Mouse (Mus musculus) G1E (cell line): ENCODE results near the gene Eef1akmt2. TPM values are rescaled to one million over a fixed set of nuclear protein-coding genes. Genes with fewer than 3 reads are reported as not detected.

Experiments
- ATAC-seq: 2 replicates; pipeline ENCODE4 v1.8.0; 2016; ENCODE audit warnings: mild to moderate bottlenecking; ENCODE audit not compliant: insufficient number of reproducible peaks, poor library complexity, low FRiP score, severe bottlenecking; ENCODE audit errors: extremely low read depth
- DNase-seq: peaks from one replicate; pipeline ENCODE4 v3.0.0; 2012; ENCODE audit warnings: low spot score
- H3K27me3 ChIP-seq: 2 replicates; pipeline ENCODE4 v1.6.1; 2012; ENCODE audit warnings: mild to moderate bottlenecking, low read length, inconsistent platforms; ENCODE audit not compliant: insufficient read depth
- H3K36me3 ChIP-seq: replicated peaks from 2 replicates; pipeline ENCODE3; 2012; ENCODE audit warnings: mild to moderate bottlenecking, inconsistent platforms
- H3K4me1 ChIP-seq: 2 replicates; pipeline ENCODE4 v1.6.1; 2012; ENCODE audit warnings: low read depth, low read length, inconsistent platforms, mixed read lengths; ENCODE audit not compliant: insufficient read depth
- H3K4me3 ChIP-seq: 2 replicates; pipeline ENCODE4 v1.5.1; 2012; ENCODE audit warnings: low read depth, mild to moderate bottlenecking, inconsistent platforms, low read length, moderate library complexity, mixed read lengths
- H3K9me3 ChIP-seq: replicated peaks from 2 replicates; pipeline ENCODE4 v1.6.1; 2012; ENCODE audit warnings: inconsistent platforms
- CTCF ChIP-seq: IDR thresholded peaks from 2 replicates; pipeline ENCODE4 v1.5.1; 2012; ENCODE audit warnings: low read depth, low read length, inconsistent platforms, mixed read lengths
- GATA1 ChIP-seq: IDR thresholded peaks from 2 replicates; pipeline ENCODE4 v1.6.1; 2012; ENCODE audit warnings: borderline replicate concordance, low read length, inconsistent platforms, mixed read lengths
- GATA2 ChIP-seq: IDR thresholded peaks from 2 replicates; pipeline ENCODE4 v1.6.1; 2012; ENCODE audit warnings: low read depth, low read length, inconsistent platforms, borderline replicate concordance
- POLR2AphosphoS5 ChIP-seq: IDR thresholded peaks from 2 replicates; pipeline ENCODE4 v1.6.1; 2012; ENCODE audit warnings: low read depth, low read length, inconsistent platforms; ENCODE audit not compliant: insufficient replicate concordance
- TAL1 ChIP-seq: conservative IDR thresholded peaks from 2 replicates; pipeline ENCODE4 v1.6.1; 2012; ENCODE audit warnings: low read depth, low read length, inconsistent platforms, mixed read lengths
- polyA plus RNA-seq: library from polyadenylated mRNA; stranded (reverse); fragments of >175 nt; gene quantifications from 2 replicates; pipeline ENCODE4 v1.2.3, GENCODE M21; 2012
- total RNA-seq, 2 experiments: library from RNA; stranded (forward) in 1 of 2; stranded (reverse) in 1 of 2; fragments of 200-1000 nt in 1 of 2; fragments of >200 nt in 1 of 2; fragmentation: Nextera tagmentation in 1 of 2; gene quantifications; 2 replicates each; pipeline ENCODE4 v1.2.3; 2014 to 2017

Eef1akmt2 gene
- total and polyA plus RNA-seq, 3 experiments, result 16.5 to 74.1 (median 28.4) TPM

DNA sequence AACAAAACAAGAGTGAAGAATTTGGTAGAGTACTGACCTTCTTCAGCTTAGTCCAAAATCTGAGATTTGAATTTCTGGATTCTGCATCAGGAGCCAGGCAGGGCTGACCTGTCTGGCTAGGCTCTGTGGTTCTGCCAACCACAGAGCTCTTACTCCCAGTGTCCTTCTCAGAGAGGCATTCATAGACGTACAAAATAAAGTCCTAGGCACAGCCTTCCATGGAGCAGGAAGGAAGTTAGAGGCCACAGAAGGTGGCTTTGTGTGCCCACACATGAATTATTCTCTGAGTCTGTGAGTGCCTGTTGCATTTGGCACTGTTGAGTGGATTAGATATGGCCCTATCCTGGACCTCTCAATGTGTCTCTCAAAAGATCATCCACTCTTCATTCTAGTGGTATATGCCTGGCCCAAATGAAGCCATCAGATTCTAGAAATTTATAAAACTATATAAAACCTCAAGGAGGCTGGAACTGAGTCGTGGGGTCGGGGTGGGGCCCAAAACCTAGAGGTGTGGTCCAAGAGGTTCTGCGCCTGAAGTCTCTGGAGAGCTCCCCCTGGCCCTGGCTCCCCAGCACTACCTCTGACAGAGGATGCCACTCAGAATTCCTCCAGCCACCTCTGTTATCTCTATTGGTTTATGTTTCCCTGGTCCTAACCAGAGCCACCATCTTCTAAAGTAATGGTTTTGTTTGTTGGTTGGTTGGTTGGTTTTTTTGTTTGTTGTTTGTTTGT is 36.2 kb upstream of the Eef1akmt2 start:
- no peak for TF ChIP-seq TAL1
- TF ChIP-seq CTCF, result no peak
- no peak for TF ChIP-seq GATA1
- peaks cover 10% of the 10 kb centered on the region for H3K27me3 ChIP-seq
- H3K4me3 ChIP-seq, result no peak overlapping the region
- H3K36me3 ChIP-seq, result peaks cover 23% of the 10 kb centered on the region
- H3K9me3 ChIP-seq, result no peaks in the 10 kb centered on the region
- no peak for ATAC-seq
- DNase-seq, result no peak
- H3K4me1 ChIP-seq, result peaks cover 5% of the 10 kb centered on the region; the same call in 1 of the 2 replicates

DNA sequence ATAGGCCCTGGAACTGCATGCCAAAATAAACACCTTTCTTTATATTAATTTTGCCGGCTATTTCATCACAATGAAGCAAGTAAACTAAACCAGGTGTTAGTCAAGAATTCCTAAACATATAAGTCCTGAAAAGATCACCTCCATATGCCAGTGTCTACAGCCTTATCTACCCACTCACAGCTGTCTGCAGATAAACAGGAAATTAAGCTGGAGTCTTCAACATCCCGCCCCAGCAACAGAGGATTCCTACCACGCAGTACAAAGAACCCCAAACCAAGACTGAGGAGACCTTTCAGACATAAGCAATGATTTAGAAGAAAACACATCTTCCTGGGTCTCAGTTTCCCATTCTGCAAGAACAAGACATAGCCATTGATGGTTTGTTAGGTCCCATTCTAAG is 35.6 kb upstream of the Eef1akmt2 start:
- Histone ChIP-seq H3K9me3 (no peaks in the 10 kb centered on the region), H3K27me3 (peaks cover 10% of the 10 kb centered on the region), H3K36me3 (peaks cover 30% of the 10 kb centered on the region), H3K4me3 (no peak overlapping the region), H3K4me1 (peaks cover 5% of the 10 kb centered on the region; the same call in 1 of the 2 replicates)
- TF ChIP-seq TAL1, result no peak
- TF ChIP-seq POLR2AphosphoS5, result no peak
- TF ChIP-seq GATA1, result no peak
- no peak for TF ChIP-seq GATA2
- TF ChIP-seq CTCF, result no peak
- no peak for DNase-seq
- peak; percentile 28; the same call in 1 of the 2 replicates for ATAC-seq

DNA sequence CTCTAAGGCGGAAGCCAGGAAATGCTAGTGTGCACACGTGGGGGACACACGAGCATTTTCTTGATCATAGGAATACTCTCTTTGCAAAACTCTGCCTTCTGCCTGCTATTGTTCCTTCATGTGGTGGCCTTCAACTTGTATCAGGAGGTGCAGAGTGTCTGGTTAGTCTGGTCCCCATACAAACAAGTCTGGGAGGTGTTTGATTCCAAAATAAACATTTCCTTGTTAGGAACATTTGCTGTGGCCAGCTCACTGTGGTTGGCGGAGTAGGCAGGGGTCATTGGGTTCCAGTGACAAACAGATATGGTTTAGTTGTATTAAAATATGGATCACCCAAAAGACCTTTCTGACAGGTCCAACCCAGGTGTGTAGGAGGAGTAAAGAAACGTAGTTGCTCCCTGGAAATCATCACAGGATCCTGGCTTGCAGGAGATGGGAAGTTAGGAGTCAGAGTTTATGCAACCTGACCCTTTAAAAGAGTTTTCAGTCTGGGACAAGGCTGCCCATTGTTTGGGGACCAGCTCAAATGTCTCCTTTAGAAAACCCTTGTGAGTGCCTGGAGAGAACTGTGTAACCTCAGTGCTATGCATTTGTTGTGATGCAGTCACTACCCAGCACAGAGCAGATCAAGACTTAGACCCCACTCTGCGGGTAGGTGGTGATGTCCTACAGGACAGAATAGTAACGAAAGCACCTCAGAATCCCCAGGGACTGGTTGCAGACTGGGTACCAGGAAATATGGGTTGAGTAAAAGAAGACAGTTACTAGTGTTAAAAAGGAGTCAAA is 34.7 kb upstream of the Eef1akmt2 start:
- H3K27me3 ChIP-seq, result peaks cover 7% of the 10 kb centered on the region
- no peak for ATAC-seq
- no peak for TF ChIP-seq POLR2AphosphoS5
- no peak for TF ChIP-seq TAL1
- TF ChIP-seq CTCF, result no peak
- no peak for TF ChIP-seq GATA1
- no peak for TF ChIP-seq GATA2
- H3K9me3 ChIP-seq, result no peaks in the 10 kb centered on the region
- peaks cover 38% of the 10 kb centered on the region for H3K36me3 ChIP-seq
- no peak overlapping the region for H3K4me3 ChIP-seq
- 0 out of 2 replicates have a peak, but pooled peaks cover 1% of the 10 kb centered on the region for H3K4me1 ChIP-seq
- no peak for DNase-seq

DNA sequence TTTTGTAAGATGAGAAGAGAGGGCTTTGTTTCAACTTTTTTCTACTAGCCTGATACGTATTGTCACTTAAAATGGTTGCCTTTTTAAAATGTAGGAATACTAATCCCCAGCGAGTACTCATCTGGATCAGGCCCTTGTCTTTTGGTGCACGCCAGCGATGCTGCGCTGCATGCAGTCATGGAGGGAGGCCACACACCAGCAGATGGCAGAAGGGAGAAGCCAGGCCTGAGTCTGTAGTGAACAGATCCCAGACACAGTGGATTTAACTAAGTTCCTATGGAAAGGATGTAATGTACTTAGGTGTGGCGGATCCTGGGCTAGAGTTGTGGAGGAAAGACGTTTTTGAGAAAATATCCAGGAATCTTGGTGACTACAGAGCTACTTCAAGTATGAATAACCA is 31.6 kb upstream of the Eef1akmt2 start:
- Histone ChIP-seq H3K27me3 (no peaks in the 10 kb centered on the region), H3K4me1 (no peaks in the 10 kb centered on the region), H3K9me3 (no peaks in the 10 kb centered on the region), H3K36me3 (peaks cover 68% of the 10 kb centered on the region), H3K4me3 (no peak overlapping the region)
- TF ChIP-seq GATA1, result no peak
- no peak for TF ChIP-seq TAL1
- ATAC-seq (no peak), DNase-seq (no peak)

DNA sequence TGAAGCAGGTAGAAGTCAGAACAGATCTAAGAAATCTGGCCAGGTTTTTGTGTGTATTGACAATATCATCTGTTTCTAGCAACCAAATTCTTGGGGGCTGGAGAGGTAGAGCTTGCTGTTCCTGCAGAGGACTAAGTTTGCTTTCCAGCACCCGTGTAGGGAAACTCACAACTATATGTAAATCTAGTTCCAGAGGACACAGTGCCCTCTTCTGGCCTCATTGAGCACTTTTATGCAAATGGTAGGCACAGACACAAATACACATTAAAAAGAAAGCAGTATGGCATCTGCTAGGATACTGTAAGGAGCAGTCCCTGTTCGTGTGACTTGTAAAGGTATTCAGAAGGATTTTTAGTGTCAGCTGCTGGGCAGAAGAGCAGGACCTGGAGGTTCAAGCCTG is 29.9 kb upstream of the Eef1akmt2 start:
- DNase-seq (no peak), ATAC-seq (peak; percentile 40; the same call in 1 of the 2 replicates)
- Histone ChIP-seq H3K4me3 (no peak overlapping the region), H3K4me1 (no peaks in the 10 kb centered on the region), H3K9me3 (no peaks in the 10 kb centered on the region), H3K36me3 (peaks cover 83% of the 10 kb centered on the region), H3K27me3 (no peaks in the 10 kb centered on the region)
- TF ChIP-seq GATA1 (no peak), GATA2 (no peak), CTCF (0 out of 2 replicates have a peak, but pooled peaks have one; percentile 13), TAL1 (no peak), POLR2AphosphoS5 (no peak)

DNA sequence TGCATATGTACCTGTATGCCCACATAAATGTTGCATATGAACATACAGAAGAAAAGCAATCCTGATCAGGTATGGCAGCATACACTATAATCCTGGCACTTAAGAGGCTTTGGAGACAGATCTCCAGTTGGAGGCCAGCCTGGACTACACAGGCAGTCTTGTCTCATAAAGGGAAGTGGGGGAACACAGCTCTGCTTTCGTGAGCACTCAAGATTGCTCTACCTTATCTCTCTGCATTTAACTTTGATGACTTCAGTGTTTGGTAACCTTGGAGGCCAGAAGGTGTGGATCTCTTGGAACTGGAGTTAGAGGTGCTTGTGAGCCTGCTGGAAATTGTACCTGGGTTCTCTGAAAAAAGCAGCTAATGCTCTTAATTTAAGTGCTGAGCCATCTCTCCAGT is 27.8 kb upstream of the Eef1akmt2 start:
- Histone ChIP-seq H3K9me3 (no peaks in the 10 kb centered on the region), H3K36me3 (peaks cover 96% of the 10 kb centered on the region), H3K4me3 (no peak overlapping the region), H3K27me3 (no peaks in the 10 kb centered on the region), H3K4me1 (no peaks in the 10 kb centered on the region)
- TF ChIP-seq GATA1 (no peak), POLR2AphosphoS5 (no peak), GATA2 (no peak), CTCF (no peak), TAL1 (no peak)
- ATAC-seq, result no peak
- DNase-seq, result no peak
